Mouse (Mus musculus) ES-E14 (cell line): Measurements from ENCODE around the gene Atp6v0e.

Experiments used
- CHD2 ChIP-seq: IDR thresholded peaks from 2 replicates; pipeline ENCODE4 v1.6.1; 2014; ENCODE audit warnings: mild to moderate bottlenecking, low read depth, low read length, inconsistent platforms
- MAFK ChIP-seq: IDR thresholded peaks from 2 replicates; pipeline ENCODE4 v1.6.1; 2014; ENCODE audit warnings: mild to moderate bottlenecking, low read depth, low read length, inconsistent platforms; ENCODE audit not compliant: insufficient read depth
- ZC3H11A ChIP-seq: IDR thresholded peaks from 2 replicates; pipeline ENCODE4 v1.6.1; 2012; ENCODE audit warnings: low read depth, mild to moderate bottlenecking, inconsistent platforms, low read length, borderline replicate concordance
- ZNF384 ChIP-seq: IDR thresholded peaks from 2 replicates; pipeline ENCODE4 v1.6.1; 2012; ENCODE audit warnings: low read depth, low read length, inconsistent platforms

GRCm38 (mm10) chr17:26715271-26715758 lies 52.3 kb downstream of the Atp6v0e start, which contains the start of gene Crebrf:
- TF ChIP-seq CHD2 (no peak), ZNF384 (no peak), ZC3H11A (no peak), MAFK (no peak)
